Comparison of ENCODE assay signal across 17 mouse cellular contexts in genomic region chr11:51594715-51595350, GRCm38 (mm10). TPM values are rescaled to one million over a fixed set of nuclear protein-coding genes. Genes with fewer than 3 reads are reported as not detected.
A peak's percentile ranks its signal among the peaks of the same experiment; 100 is the strongest.
DNase-seq lines count a peak whose midpoint lies in the region; ATAC-seq and TF ChIP-seq lines count a peak whose summit lies in the region.
"Had no signal": no experiment of that assay in that cellular context is flagged by ENCODE, and none has a peak within 500 bp of the region (broad histone marks: within the 10 kb centered on the region; RNA-seq: fewer than 3 reads in every experiment).

No protein-coding gene starts in this region.

- peaks cover 28% of the 10 kb centered on the region for H3K36me3 ChIP-seq in hindbrain, embryonic 11.5 days (ENCODE audit: control insufficient read depth, insufficient read depth, low read length)
- peaks cover 44% of the 10 kb centered on the region for H3K36me3 ChIP-seq in hindbrain, embryonic 16.5 days (ENCODE audit: control insufficient read depth, insufficient read depth, low read length)
- H3K36me3 ChIP-seq in liver, postnatal 0 days (replicated peaks; ENCODE audit: insufficient read depth, low read length): peaks cover 92% of the 10 kb centered on the region

- TF ChIP-seq EP300 in liver, postnatal 0 days (IDR thresholded peaks at IDR 0.05; ENCODE audit: low read depth): no peak

- 71% methylated on average over 3 of the region's 3 CpGs for WGBS in hindbrain, embryonic 11.5 days
- whole genome bisulfite sequencing in hindbrain, embryonic 16.5 days: 88% methylated on average over 3 of the region's 3 CpGs
- WGBS in liver, postnatal 0 days (ENCODE audit: insufficient replicate concordance): 46% methylated on average over 3 of the region's 3 CpGs

- no peaks in the 10 kb centered on the region; the same call in 1 of the 2 replicates for H3K4me1 ChIP-seq in hindbrain, embryonic 11.5 days (replicated peaks; ENCODE audit: control insufficient read depth, insufficient read depth, low read length)
- H3K4me1 ChIP-seq in hindbrain, embryonic 16.5 days (ENCODE audit: control insufficient read depth, insufficient read depth, low read depth, low read length): no peaks in the 10 kb centered on the region
- no peaks in the 10 kb centered on the region for H3K4me1 ChIP-seq in liver, postnatal 0 days (ENCODE audit: insufficient read depth)
- H3K4me1 ChIP-seq: limb, embryonic 13.5 days; neural tube, embryonic 13.5 days had no signal

- H3K4me2 ChIP-seq in hindbrain, embryonic 11.5 days (replicated peaks; ENCODE audit: low read depth, low read length): no peak overlapping the region
- no peak overlapping the region for H3K4me2 ChIP-seq in hindbrain, embryonic 16.5 days (ENCODE audit: low read length)
- H3K4me2 ChIP-seq in liver, postnatal 0 days (ENCODE audit: low read depth, low read length): no peak overlapping the region
- H3K4me2 ChIP-seq: hindbrain, embryonic 14.5 days; limb, embryonic 13.5 days; neural tube, embryonic 13.5 days had no signal

- 0 out of 2 replicates have a peak, but pooled peaks have one; percentile 20 for ATAC-seq in hindbrain, embryonic 11.5 days (ENCODE audit: low FRiP score)
- no peak for ATAC-seq in hindbrain, embryonic 16.5 days
- peak; percentile 45 for ATAC-seq in common myeloid progenitor, adult 5-6 weeks (replicated peaks; ENCODE audit: low read depth, poor library complexity, severe bottlenecking)
- ATAC-seq in liver, postnatal 0 days: peak; percentile 12; the same call in 1 of the 2 replicates

- no peak for DNase-seq in hindbrain, embryonic 11.5 days (ENCODE audit: low spot score)
- DNase-seq in A20 (ENCODE audit: low read depth, low spot score): peak; percentile 43
- DNase-seq in liver, postnatal 0 days: no peak
- DNase-seq in thymus, postnatal 4 days: no peak
- DNase-seq in gastrocnemius, postnatal 4 days (ENCODE audit: low spot score in 2 of 2): no peak
- DNase-seq in right cerebral cortex, postnatal 10 days (ENCODE audit: low spot score in 2 of 2): no peak
- DNase-seq: cerebellum, adult 11 months; cerebellum, postnatal 25 days; kidney, adult 2 months; kidney, postnatal 14 days; lung, postnatal 10 days had no signal

- no peaks in the 10 kb centered on the region for H3K9me3 ChIP-seq in hindbrain, embryonic 11.5 days (ENCODE audit: control insufficient read depth, low read length)
- H3K9me3 ChIP-seq in hindbrain, embryonic 16.5 days (ENCODE audit: control insufficient read depth, low read length): no peaks in the 10 kb centered on the region
- no peaks in the 10 kb centered on the region for H3K9me3 ChIP-seq in liver, postnatal 0 days (ENCODE audit: low read length)
- H3K9me3 ChIP-seq: limb, embryonic 13.5 days; neural tube, embryonic 13.5 days had no signal

- no peak overlapping the region for H3K27ac ChIP-seq in hindbrain, embryonic 11.5 days (ENCODE audit: low read depth, low read length)
- H3K27ac ChIP-seq in hindbrain, embryonic 16.5 days (ENCODE audit: low read depth, low read length): no peak overlapping the region
- H3K27ac ChIP-seq in liver, postnatal 0 days (ENCODE audit: low read depth): peak overlapping the region; percentile 26
- H3K27ac ChIP-seq: hindbrain, embryonic 14.5 days; limb, embryonic 13.5 days; neural tube, embryonic 13.5 days had no signal

- H3K27me3 ChIP-seq in hindbrain, embryonic 11.5 days (ENCODE audit: control insufficient read depth, insufficient read depth, low read length): no peaks in the 10 kb centered on the region
- H3K27me3 ChIP-seq in hindbrain, embryonic 16.5 days (replicated peaks; ENCODE audit: control insufficient read depth, insufficient read depth, low read length): no peaks in the 10 kb centered on the region
- H3K27me3 ChIP-seq in liver, postnatal 0 days (ENCODE audit: insufficient read depth, low read length): no peaks in the 10 kb centered on the region
- H3K27me3 ChIP-seq: limb, embryonic 13.5 days; neural tube, embryonic 13.5 days had no signal

- H3K4me3 ChIP-seq in hindbrain, embryonic 11.5 days (ENCODE audit: low read depth, low read length): no peak overlapping the region
- no peak overlapping the region for H3K4me3 ChIP-seq in hindbrain, embryonic 16.5 days (ENCODE audit: low read length)
- H3K4me3 ChIP-seq in liver, postnatal 0 days (ENCODE audit: low read depth, low read length): no peak overlapping the region
- H3K4me3 ChIP-seq: erythroblast, embryonic 14.5 days; limb, embryonic 13.5 days; neural tube, embryonic 13.5 days had no signal

- no peak for TF ChIP-seq CTCF in liver, postnatal 0 days (IDR thresholded peaks at IDR 0.05; ENCODE audit: low read depth)

- no peak overlapping the region for H3K9ac ChIP-seq in hindbrain, embryonic 11.5 days (ENCODE audit: low read depth, low read length)
- no peak overlapping the region for H3K9ac ChIP-seq in hindbrain, embryonic 16.5 days (ENCODE audit: low read depth, low read length)
- no peak overlapping the region for H3K9ac ChIP-seq in liver, postnatal 0 days (replicated peaks)
- H3K9ac ChIP-seq: hindbrain, embryonic 14.5 days; limb, embryonic 13.5 days; neural tube, embryonic 13.5 days had no signal

RNA-seq across cellular contexts. Expression of gene Phykpl, which starts 10.3 kb away (rescaled TPM):
- polyA plus RNA-seq in hindbrain, embryonic 11.5 days (2014; fragmentation: Nextera tagmentation; extraction: Ambion mirVana): 10.1 and 13.2 TPM in 2 replicates
- polyA plus RNA-seq in hindbrain, embryonic 16.5 days (2015; fragmentation: Nextera tagmentation; extraction: Ambion mirVana): 9.2 and 9.7 TPM in 2 replicates
- 16.1 and 21.2 TPM in 2 replicates for total RNA-seq in common myeloid progenitor, adult 5-6 weeks (2017)
- 14.5 TPM in 2 replicates for polyA plus RNA-seq in liver, postnatal 0 days (2015; fragmentation: Nextera tagmentation; extraction: Ambion mirVana)
- total RNA-seq in gastrocnemius, postnatal 4 days (2021): 10 to 100 TPM; 18.7 to 20.9 TPM

RNA-seq across cellular contexts. Expression of gene Hnrnpab, which starts 11.8 kb away (rescaled TPM):
- polyA plus RNA-seq in hindbrain, embryonic 11.5 days (2014; fragmentation: Nextera tagmentation; extraction: Ambion mirVana): 777 and 822 TPM in 2 replicates
- 221 and 253 TPM in 2 replicates for polyA plus RNA-seq in hindbrain, embryonic 16.5 days (2015; fragmentation: Nextera tagmentation; extraction: Ambion mirVana)
- 1,082 and 1,177 TPM in 2 replicates for total RNA-seq in common myeloid progenitor, adult 5-6 weeks (2017)
- 114 and 130 TPM in 2 replicates for polyA plus RNA-seq in liver, postnatal 0 days (2015; fragmentation: Nextera tagmentation; extraction: Ambion mirVana)
- 100 to 1,000 TPM; 218 to 241 TPM for total RNA-seq in gastrocnemius, postnatal 4 days (2021)

RNA-seq across cellular contexts. Expression of gene Nhp2, which starts 24.7 kb away (rescaled TPM):
- polyA plus RNA-seq in hindbrain, embryonic 11.5 days (2014; fragmentation: Nextera tagmentation; extraction: Ambion mirVana): 154 and 156 TPM in 2 replicates
- 98.4 and 103 TPM in 2 replicates for polyA plus RNA-seq in hindbrain, embryonic 16.5 days (2015; fragmentation: Nextera tagmentation; extraction: Ambion mirVana)
- 115 and 170 TPM in 2 replicates for total RNA-seq in common myeloid progenitor, adult 5-6 weeks (2017)
- 70.1 and 76.2 TPM in 2 replicates for polyA plus RNA-seq in liver, postnatal 0 days (2015; fragmentation: Nextera tagmentation; extraction: Ambion mirVana)
- 10 to 100 TPM; 35.4 to 37.3 TPM for total RNA-seq in gastrocnemius, postnatal 4 days (2021)

RNA-seq across cellular contexts. Expression of gene Rmnd5b, which starts 40.9 kb away (rescaled TPM):
- polyA plus RNA-seq in hindbrain, embryonic 11.5 days (2014; fragmentation: Nextera tagmentation; extraction: Ambion mirVana): 42.5 and 43.7 TPM in 2 replicates
- polyA plus RNA-seq in hindbrain, embryonic 16.5 days (2015; fragmentation: Nextera tagmentation; extraction: Ambion mirVana): 79.8 and 82.2 TPM in 2 replicates
- total RNA-seq in common myeloid progenitor, adult 5-6 weeks (2017): 15.5 and 15.8 TPM in 2 replicates
- polyA plus RNA-seq in liver, postnatal 0 days (2015; fragmentation: Nextera tagmentation; extraction: Ambion mirVana): 13.0 and 16.0 TPM in 2 replicates
- total RNA-seq in gastrocnemius, postnatal 4 days (2021): 10 to 100 TPM; 20.9 to 23.0 TPM

RNA-seq across cellular contexts. Expression of gene N4bp3, which starts 55.8 kb away (rescaled TPM):
- 6.6 and 6.9 TPM in 2 replicates for polyA plus RNA-seq in hindbrain, embryonic 11.5 days (2014; fragmentation: Nextera tagmentation; extraction: Ambion mirVana)
- 31.1 and 34.1 TPM in 2 replicates for polyA plus RNA-seq in hindbrain, embryonic 16.5 days (2015; fragmentation: Nextera tagmentation; extraction: Ambion mirVana)
- 4.3 and 4.6 TPM in 2 replicates for total RNA-seq in common myeloid progenitor, adult 5-6 weeks (2017)
- polyA plus RNA-seq in liver, postnatal 0 days (2015; fragmentation: Nextera tagmentation; extraction: Ambion mirVana): 2.4 and 2.8 TPM in 2 replicates
- total RNA-seq in gastrocnemius, postnatal 4 days (2021): 10 to 100 TPM; 20.9 to 22.7 TPM
